Mouse (Mus musculus) adrenal gland, postnatal 4 days (tissue): ENCODE measurements around the gene Isoc2b. TPM values are rescaled to one million over a fixed set of nuclear protein-coding genes. Genes with fewer than 3 reads are reported as not detected.
A peak's percentile ranks its signal among the peaks of the same experiment; 100 is the strongest.
"Not testable (repeated sequence)": the region's sequence is repeated elsewhere in the genome, so short reads cannot be mapped to it uniquely, and the experiment has no call there.

Source experiments
- DNase-seq, 2 experiments: peaks; one replicate each; pipeline ENCODE4 v3.0.0; 2021 to 2022; ENCODE audit warnings: low spot score in 2 of 2, mixed read lengths in 2 of 2
- long read RNA-seq, 2 experiments: library from polyadenylated mRNA; stranded (forward); transcript quantifications; one replicate each; pipeline ENCODE4 v2.0.0; 2021
- total RNA-seq, 2 experiments: library from RNA; stranded (reverse); gene quantifications; 2 replicates each; pipeline ENCODE4 v1.2.3; 2021

Gene Isoc2b
- total RNA-seq = 10 to 100 TPM; 11.6 to 16.4 TPM
- long read RNA-seq, experiment 1, transcript Isoc2b-201 (6 exons, 1,080 nt) = major isoform, 18 of 22 reads
- long read RNA-seq, experiment 1, partial matches to known transcripts = 1 of 22 reads
- long read RNA-seq, experiment 1, other reads (novel, unspliced or antisense) = 3 of 22 reads
- long read RNA-seq, experiment 2, transcript Isoc2b-201 (6 exons, 1,080 nt) = major isoform, 17 of 19 reads
- long read RNA-seq, experiment 2, partial matches to known transcripts = 0 of 19 reads
- long read RNA-seq, experiment 2, other reads (novel, unspliced or antisense) = 2 of 19 reads

GRCm38 (mm10) chr7:4870133-4870532 is at the start of gene Isoc2b:
Isoc2b (minus strand) TSS chr7:4870258.
- no peak for DNase-seq

GRCm38 (mm10) chr7:4919096-4919495 is 49.0 kb upstream of the Isoc2b start:
- no peak for DNase-seq

- no peak for DNase-seq
Observed at GRCm38 (mm10) chr7:4918681-4919080, 48.6 kb upstream of the Isoc2b start.

- no peak for DNase-seq
Observed at GRCm38 (mm10) chr7:4917494-4917893, 47.4 kb upstream of the Isoc2b start.

- DNase-seq = no peak
Observed at GRCm38 (mm10) chr7:4915669-4916416, 45.8 kb upstream of the Isoc2b start.

GRCm38 (mm10) chr7:4915007-4915665 is 45.1 kb upstream of the Isoc2b start, which contains the start of gene Zfp628:
Zfp628 (plus strand) TSS chr7:4915217.
- DNase-seq = peak; percentile 81 to 92

GRCm38 (mm10) chr7:4912248-4912647 is 42.2 kb upstream of the Isoc2b start:
- DNase-seq = no peak

- no peak for DNase-seq
Observed at GRCm38 (mm10) chr7:4911561-4911960, 41.5 kb upstream of the Isoc2b start.

- DNase-seq = no peak
Observed at GRCm38 (mm10) chr7:4906466-4906950, 36.5 kb upstream of the Isoc2b start, which contains the start of gene Gm36210. Gm36210 (minus strand) TSS chr7:4906516.

- no peak for DNase-seq
Observed at GRCm38 (mm10) chr7:4902404-4902803, 32.3 kb upstream of the Isoc2b start.

GRCm38 (mm10) chr7:4901171-4901570 is 31.1 kb upstream of the Isoc2b start:
- no peak for DNase-seq

- no peak for DNase-seq
Observed at GRCm38 (mm10) chr7:4900523-4900851, 30.4 kb upstream of the Isoc2b start.

- DNase-seq = no peak
Observed at GRCm38 (mm10) chr7:4899649-4900522, 29.8 kb upstream of the Isoc2b start.

GRCm38 (mm10) chr7:4898851-4899648 is 29.0 kb upstream of the Isoc2b start:
- no peak for DNase-seq

- no peak for DNase-seq
Observed at GRCm38 (mm10) chr7:4895186-4895585, 25.1 kb upstream of the Isoc2b start.

- no peak for DNase-seq
Observed at GRCm38 (mm10) chr7:4886680-4887079, 16.6 kb upstream of the Isoc2b start.

- DNase-seq = not testable (repeated sequence)
Observed at GRCm38 (mm10) chr7:4879036-4879435, 9.0 kb upstream of the Isoc2b start.

GRCm38 (mm10) chr7:4878186-4878585 is 8.1 kb upstream of the Isoc2b start:
- DNase-seq = no peak

- no peak for DNase-seq
Observed at GRCm38 (mm10) chr7:4877226-4877625, 7.2 kb upstream of the Isoc2b start.

- peak; percentile 58 to 81 for DNase-seq
Observed at GRCm38 (mm10) chr7:4876753-4877221, 6.7 kb upstream of the Isoc2b start, which contains the start of gene Isoc2a. Isoc2a (plus strand) TSS chr7:4877153.
